Mouse (Mus musculus) embryonic fibroblast, embryonic 13.5 days (primary cell): ENCODE measurements around the gene Tex45.

Experiments
- CTCF ChIP-seq: IDR thresholded peaks from 2 replicates; pipeline ENCODE4 v1.5.1; 2011; ENCODE audit warnings: mild to moderate bottlenecking, control low read depth, low read length, moderate library complexity, borderline replicate concordance; ENCODE audit not compliant: insufficient read depth
- POLR2A ChIP-seq: IDR thresholded peaks from 2 replicates; pipeline ENCODE4 v1.6.1; 2011; ENCODE audit warnings: low read depth, mild to moderate bottlenecking, control low read depth, low read length, moderate library complexity

DNA sequence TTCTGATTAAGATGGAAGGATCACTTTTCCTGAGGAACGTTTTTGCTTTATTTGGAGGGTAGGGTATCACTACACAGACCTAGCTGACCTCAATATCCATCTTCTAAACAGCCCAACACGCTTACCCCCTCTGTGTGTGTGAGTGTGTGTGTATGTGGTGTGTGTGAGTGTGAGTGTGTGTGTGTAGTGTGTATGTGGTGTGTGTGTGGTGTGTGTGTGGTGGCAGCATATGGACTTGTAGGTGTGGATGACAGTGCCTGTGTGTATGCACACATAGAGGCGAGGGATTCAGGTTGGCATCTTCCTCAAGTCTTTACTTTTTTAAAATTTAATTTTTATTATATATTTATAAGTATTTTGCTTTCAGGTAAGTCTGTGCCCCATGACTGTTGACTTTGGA, 27.9 kb downstream of the Tex45 start:
- TF ChIP-seq CTCF (no peak), POLR2A (peak; percentile 56)
